Mouse (Mus musculus) midbrain, embryonic 12.5 days (tissue): ENCODE data around the gene Kitl. TPM values are rescaled to one million over a fixed set of nuclear protein-coding genes. Genes with fewer than 3 reads are reported as not detected.

ENCODE experiments used
- ATAC-seq: fragments of 200-750 bp; cut with Nextera tagmentation; 2 replicates; pipeline ENCODE4 v1.8.0; 2017; ENCODE audit warnings: low read depth, moderate TSS enrichment, moderate library complexity; ENCODE audit not compliant: low FRiP score
- H3K27ac ChIP-seq: fragments of 300-500 bp; sonication (generic); replicated peaks from 2 replicates; pipeline ENCODE4 v1.5.1; 2016; ENCODE audit warnings: mild to moderate bottlenecking
- H3K27me3 ChIP-seq: fragments of 300-500 bp; sonication (generic); 2 replicates; pipeline ENCODE4 v1.6.1; 2016; ENCODE audit warnings: mild to moderate bottlenecking
- H3K36me3 ChIP-seq: fragments of 300-500 bp; sonication (generic); 2 replicates; pipeline ENCODE4 v1.6.1; 2016
- H3K4me1 ChIP-seq: fragments of 300-500 bp; sonication (generic); 2 replicates; pipeline ENCODE4 v1.6.1; 2016
- H3K4me2 ChIP-seq: fragments of 300-500 bp; sonication (generic); replicated peaks from 2 replicates; pipeline ENCODE4 v1.6.1; 2016; ENCODE audit warnings: mild to moderate bottlenecking, moderate library complexity
- H3K4me3 ChIP-seq: fragments of 300-500 bp; sonication (generic); 2 replicates; pipeline ENCODE4 v1.5.1; 2016; ENCODE audit warnings: mild to moderate bottlenecking
- H3K9ac ChIP-seq: fragments of 300-500 bp; sonication (generic); replicated peaks from 2 replicates; pipeline ENCODE4 v1.6.1; 2016; ENCODE audit warnings: mild to moderate bottlenecking, moderate library complexity
- H3K9me3 ChIP-seq: fragments of 300-500 bp; sonication (generic); 2 replicates; pipeline ENCODE4 v1.6.1; 2016; ENCODE audit warnings: mild to moderate bottlenecking
- WGBS: fragments of 180-500 bp; shearing (Covaris S2); methylation state at CpG from one replicate; pipeline ENCODE4 v1.1.7; 2016; 5-methylcytosine and 5-hydroxymethylcytosine counted together
- microRNA-seq: library from miRNA; unstranded; fragments of <30 nt; microRNA quantifications from one replicate; pipeline ENCODE4, GENCODE M21; 2017
- polyA plus RNA-seq: library from polyadenylated mRNA; unstranded; fragments of >200 nt; fragmentation: Nextera tagmentation; extraction: Ambion mirVana; gene quantifications from 2 replicates; pipeline ENCODE4 v1.2.1, GENCODE M21; 2016

Kitl gene
- polyA plus RNA-seq, 1 experiment from 2014 or later = 10.6 TPM

DNA sequence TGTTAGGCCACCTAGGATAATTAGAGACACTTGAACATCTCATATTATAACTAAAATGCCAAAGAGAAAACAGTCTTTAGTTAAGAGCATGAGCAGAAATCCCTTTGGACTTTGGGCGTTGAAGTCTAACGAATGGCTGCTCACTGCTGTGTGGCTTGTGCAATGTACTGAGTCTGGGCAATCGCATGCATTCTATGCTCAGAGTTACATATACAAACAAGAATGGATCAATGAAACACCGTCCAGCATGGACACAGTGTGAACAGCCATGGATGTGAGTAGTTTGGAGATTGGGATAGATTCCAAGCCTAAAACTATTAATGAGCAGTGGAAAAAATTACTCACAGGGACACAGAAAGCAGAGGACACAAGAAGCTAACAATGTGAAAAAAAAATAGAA is 116.2 kb downstream of the Kitl start:
- Histone ChIP-seq H3K9me3 (no peaks in the 10 kb centered on the region), H3K4me2 (no peak overlapping the region), H3K9ac (no peak overlapping the region), H3K27me3 (no peaks in the 10 kb centered on the region), H3K27ac (no peak overlapping the region), H3K36me3 (no peaks in the 10 kb centered on the region), H3K4me1 (peaks cover 10% of the 10 kb centered on the region; the same call in 1 of the 2 replicates), H3K4me3 (no peak overlapping the region)
- ATAC-seq = no peak
- 82% methylated on average over 4 of the region's 4 CpGs for WGBS

DNA sequence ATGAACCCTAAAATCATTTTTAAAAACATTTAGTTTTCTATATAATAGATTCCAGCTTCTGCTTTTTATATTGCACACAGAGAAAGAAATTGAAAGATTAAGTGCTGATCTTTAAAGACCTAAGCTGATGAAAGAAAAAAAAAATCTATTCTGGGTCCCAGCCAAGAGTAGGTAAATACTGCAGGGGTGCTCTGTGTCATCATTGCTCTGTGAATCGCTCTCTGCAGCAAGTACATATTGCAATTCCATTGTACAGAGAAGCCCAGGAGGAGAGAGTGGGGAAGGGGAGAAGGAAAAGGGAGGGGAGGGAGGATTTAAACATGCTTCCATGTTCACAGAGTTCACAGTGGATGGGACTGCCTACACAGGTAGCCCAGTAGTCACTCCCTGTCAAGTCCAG is 116.9 kb downstream of the Kitl start:
- no peak for ATAC-seq
- Histone ChIP-seq H3K36me3 (no peaks in the 10 kb centered on the region), H3K27ac (no peak overlapping the region), H3K4me2 (no peak overlapping the region), H3K4me3 (no peak overlapping the region), H3K27me3 (no peaks in the 10 kb centered on the region), H3K9ac (no peak overlapping the region), H3K4me1 (peaks cover 10% of the 10 kb centered on the region; the same call in 1 of the 2 replicates), H3K9me3 (no peaks in the 10 kb centered on the region)
- WGBS = 70% methylated on average over 1 of the region's 1 CpGs

DNA sequence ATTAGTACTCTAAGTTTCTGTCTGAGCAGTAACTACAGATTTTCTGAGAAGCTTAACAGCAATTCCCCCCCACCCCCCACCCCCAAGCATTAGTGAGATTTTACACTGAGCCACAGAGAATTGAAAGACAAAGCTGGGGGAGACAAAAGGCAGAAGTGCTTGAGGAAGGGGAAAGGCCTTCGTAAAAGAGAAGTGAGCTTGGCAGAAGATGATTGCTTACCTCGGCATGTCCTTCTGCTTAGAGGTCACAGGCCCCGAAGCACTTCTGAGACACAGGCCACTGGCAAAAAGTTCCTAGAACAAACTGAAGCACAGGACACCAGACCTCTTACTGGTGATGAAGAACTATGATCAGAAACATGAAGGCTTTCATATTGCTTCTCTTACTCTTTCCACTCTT is 123.1 kb downstream of the Kitl start:
- Histone ChIP-seq H3K4me2 (no peak overlapping the region), H3K36me3 (no peaks in the 10 kb centered on the region), H3K9me3 (no peaks in the 10 kb centered on the region), H3K27me3 (no peaks in the 10 kb centered on the region), H3K4me1 (no peaks in the 10 kb centered on the region), H3K9ac (no peak overlapping the region), H3K27ac (no peak overlapping the region), H3K4me3 (no peak overlapping the region)
- no peak for ATAC-seq
- 66% methylated on average over 3 of the region's 3 CpGs for WGBS

DNA sequence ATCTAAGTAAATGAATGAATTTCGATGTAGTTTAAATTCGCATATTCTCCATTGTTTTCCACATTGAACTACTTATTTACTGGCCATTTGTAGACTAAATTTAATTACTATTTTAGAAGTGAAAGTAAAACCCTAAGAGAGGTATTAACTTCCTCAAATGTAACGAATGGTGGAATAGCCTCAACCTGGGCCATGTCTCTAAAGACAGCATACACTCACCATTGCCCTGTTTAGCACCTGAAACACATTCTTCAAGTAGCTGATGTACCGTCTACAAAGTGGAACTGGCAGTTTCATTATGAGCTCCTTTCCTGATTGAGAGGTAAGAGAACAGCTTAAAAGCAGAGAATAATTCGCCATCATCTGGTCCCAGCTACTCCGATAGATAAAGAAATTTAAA is 132.7 kb downstream of the Kitl start:
- ATAC-seq = no peak
- no peak overlapping the region for H3K4me3 ChIP-seq
- no peaks in the 10 kb centered on the region for H3K4me1 ChIP-seq
- H3K27me3 ChIP-seq = no peaks in the 10 kb centered on the region
- H3K27ac ChIP-seq = no peak overlapping the region
- no peaks in the 10 kb centered on the region for H3K36me3 ChIP-seq
- no peak overlapping the region for H3K4me2 ChIP-seq
- no peaks in the 10 kb centered on the region for H3K9me3 ChIP-seq
- no peak overlapping the region for H3K9ac ChIP-seq
- 85% methylated on average over 6 of the region's 6 CpGs for WGBS

Small RNAs within 50 kb of the gene (microRNA-seq; reads per million reads assigned to microRNA genes)
- not detected for gene Gm22918
- not detected for gene Gm25287
